In genomic region chr11:120588531-120588930, GRCm38 (mm10) we compare ENCODE assay signal across 1 mouse cellular context.
A peak's percentile ranks its signal among the peaks of the same experiment; 100 is the strongest.
TF ChIP-seq lines count a peak whose summit lies in the region.

No protein-coding gene starts in this region.

TF ChIP-seq in MEL, 35 proteins besides CTCF, POLR2A, EP300 and RAD21:
- TF ChIP-seq MAFK (IDR thresholded peaks at IDR 0.05; ENCODE audit: borderline replicate concordance, low read depth, low read length) (peak; percentile 84; the same call in 1 of the 2 replicates), CHD1 (IDR thresholded peaks at IDR 0.05; ENCODE audit: low read depth, low read length) (no peak), USF1 (IDR thresholded peaks at IDR 0.05; ENCODE audit: low read depth, low read length) (no peak), GABPA (IDR thresholded peaks at IDR 0.05; ENCODE audit: low read depth, low read length) (peak; percentile 82; the same call in 1 of the 2 replicates), JUND (IDR thresholded peaks at IDR 0.05; ENCODE audit: low read depth, low read length) (peak; percentile 47; the same call in 1 of the 2 replicates), UBTF (IDR thresholded peaks at IDR 0.05; ENCODE audit: borderline replicate concordance, insufficient read depth, low read depth, low read length) (no peak), NRF1 (IDR thresholded peaks at IDR 0.05; ENCODE audit: insufficient read depth, low read depth, low read length, poor library complexity, severe bottlenecking) (no peak), ETS1 (IDR thresholded peaks at IDR 0.05; ENCODE audit: low read depth, low read length) (peak; percentile 89), POLR2AphosphoS5 (IDR thresholded peaks at IDR 0.05; ENCODE audit: borderline replicate concordance, low read depth, low read length) (no peak), CHD2 (IDR thresholded peaks at IDR 0.05; ENCODE audit: low read length) (no peak), SIN3A (IDR thresholded peaks at IDR 0.05; ENCODE audit: low read length) (peak; percentile 85), E2F4 (IDR thresholded peaks at IDR 0.05; ENCODE audit: borderline replicate concordance, low read depth, low read length) (no peak), MYB (IDR thresholded peaks at IDR 0.05; ENCODE audit: low read depth, low read length) (no peak), TBP (IDR thresholded peaks at IDR 0.05; ENCODE audit: low read depth, low read length) (peak; percentile 67), MXI1 (IDR thresholded peaks at IDR 0.05; ENCODE audit: low read depth, low read length) (peak; percentile 38; the same call in 1 of the 2 replicates), ELF1 (IDR thresholded peaks at IDR 0.05; ENCODE audit: low read depth, low read length) (no peak), ZC3H11A (IDR thresholded peaks at IDR 0.05; ENCODE audit: low read depth, low read length) (no peak), ZKSCAN1 (IDR thresholded peaks at IDR 0.05; ENCODE audit: low read depth, low read length) (no peak), POLR2AphosphoS2 (IDR thresholded peaks at IDR 0.05; ENCODE audit: low read length) (no peak), RCOR1 (IDR thresholded peaks at IDR 0.05; ENCODE audit: low read depth, low read length) (peak; percentile 53; the same call in 1 of the 2 replicates), NELFE (IDR thresholded peaks at IDR 0.05; ENCODE audit: low read depth, low read length) (no peak), USF2 (IDR thresholded peaks at IDR 0.05; ENCODE audit: borderline replicate concordance in 1 of 2, insufficient read depth in 1 of 2, low read depth in 1 of 2, low read length in 2 of 2) (no peak), HCFC1 (IDR thresholded peaks at IDR 0.05; ENCODE audit: low read depth, low read length) (0 out of 2 replicates have a peak, but pooled peaks have one; percentile 54), KAT2A (conservative IDR thresholded peaks at IDR 0.05; ENCODE audit: low read depth, low read length) (no peak), TCF12 (IDR thresholded peaks at IDR 0.05; ENCODE audit: low read depth, low read length) (peak; percentile 88), GATA1 (IDR thresholded peaks at IDR 0.05; ENCODE audit: low read depth, low read length) (peak; percentile 93), MAZ (IDR thresholded peaks at IDR 0.05; ENCODE audit: low read depth, low read length) (no peak), TAL1 (IDR thresholded peaks at IDR 0.05; ENCODE audit: low read length) (peak; percentile 91), MAX (IDR thresholded peaks at IDR 0.05; ENCODE audit: low read length) (0 out of 2 replicates have a peak, but pooled peaks have one; percentile 38), MYC (IDR thresholded peaks at IDR 0.05; ENCODE audit: low read depth, low read length) (peak; percentile 87; the same call in 1 of the 2 replicates), BHLHE40 (IDR thresholded peaks at IDR 0.05; ENCODE audit: borderline replicate concordance, low read depth, low read length) (0 out of 2 replicates have a peak, but pooled peaks have one; percentile 34), SMC3 (IDR thresholded peaks at IDR 0.05; ENCODE audit: low read depth, low read length) (no peak)
